Mouse (Mus musculus): ENCODE results near the gene Vps52. TPM values are rescaled to one million over a fixed set of nuclear protein-coding genes. Genes with fewer than 3 reads are reported as not detected.
A peak's percentile ranks its signal among the peaks of the same experiment; 100 is the strongest.

Gene Vps52
- total and polyA plus RNA-seq, 2 experiments, result 10.5 to 40.6 TPM

GRCm38 (mm10) chr17:33919351-33920281 is 36.0 kb upstream of the Vps52 start:
- under 1% methylated on average over 52 of the region's 52 CpGs for WGBS
- Histone ChIP-seq H3K4me1 (ENCODE audit: control insufficient read depth, insufficient read depth, low read length) (peaks cover 11% of the 10 kb centered on the region), H3K9ac (ENCODE audit: low read depth, low read length) (peak overlapping the region; percentile 85), H3K79me2 (ENCODE audit: control insufficient read depth, insufficient read depth, low read length) (no peaks in the 10 kb centered on the region; the same call in 1 of the 2 replicates), H3K36me3 (ENCODE audit: control insufficient read depth, insufficient read depth, low read length) (no peaks in the 10 kb centered on the region), H3K27me3 (ENCODE audit: control insufficient read depth, insufficient read depth, low read length) (no peaks in the 10 kb centered on the region), H3K4me3 (ENCODE audit: insufficient read depth, low read depth, low read length) (peak overlapping the region; percentile 84), H3K27ac (replicated peaks; ENCODE audit: insufficient read depth, low read depth, low read length) (peak overlapping the region; percentile 83)
- peak; percentile 95 for DNase-seq (ENCODE audit: extremely low read depth, low read depth, low spot score)
- TF ChIP-seq POLR2A (IDR thresholded peaks at IDR 0.05; ENCODE audit: extremely low read depth, insufficient read depth, low read length) (no peak), CTCF (IDR thresholded peaks at IDR 0.05; ENCODE audit: low read depth, low read length) (peak; percentile 30)

DNA sequence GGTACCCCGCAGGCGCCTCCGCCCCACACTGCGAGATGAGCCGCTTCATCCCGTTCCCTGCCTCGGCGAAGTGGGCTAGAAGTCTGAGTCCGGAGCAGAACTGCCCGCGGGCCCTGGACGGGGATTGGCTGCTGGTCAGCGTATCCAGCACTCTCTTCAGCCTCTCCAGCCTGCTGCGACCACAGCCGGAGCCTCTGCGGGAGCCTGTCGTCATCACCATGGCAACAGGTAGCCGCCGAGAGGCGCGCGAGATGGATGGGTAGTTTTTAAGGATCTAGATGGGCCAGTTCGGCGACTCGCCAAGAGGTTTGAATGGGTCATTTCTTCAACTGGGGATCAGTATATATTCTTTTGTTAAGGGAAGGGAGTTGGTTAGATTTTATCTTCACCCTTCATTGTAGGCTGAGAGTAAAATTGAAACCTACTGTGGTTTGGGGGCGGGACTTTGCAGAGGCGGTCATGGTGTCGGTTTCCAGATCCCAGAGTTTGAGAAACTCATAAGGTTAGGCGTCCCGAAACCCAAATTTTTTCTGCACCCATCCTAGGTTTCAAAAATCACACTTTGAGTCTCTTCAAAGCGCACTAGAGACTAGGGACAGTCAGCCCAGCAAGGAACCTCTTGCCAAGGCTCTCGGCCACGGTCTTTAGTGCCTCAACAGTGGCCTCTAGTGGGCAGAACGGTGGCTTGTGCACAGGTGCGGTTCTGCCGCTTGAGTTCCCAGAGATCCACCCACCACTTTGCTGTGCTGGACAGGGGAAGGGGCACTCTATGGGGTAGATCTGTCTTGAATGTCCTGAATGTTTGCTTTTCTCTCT is 35.1 kb upstream of the Vps52 start:
- Histone ChIP-seq H3K4me1 (ENCODE audit: control insufficient read depth, insufficient read depth, low read length) (peaks cover 11% of the 10 kb centered on the region), H3K4me3 (ENCODE audit: insufficient read depth, low read depth, low read length) (peak overlapping the region; percentile 84), H3K27ac (replicated peaks; ENCODE audit: insufficient read depth, low read depth, low read length) (peak overlapping the region; percentile 83), H3K36me3 (ENCODE audit: control insufficient read depth, insufficient read depth, low read length) (no peaks in the 10 kb centered on the region), H3K27me3 (ENCODE audit: control insufficient read depth, insufficient read depth, low read length) (no peaks in the 10 kb centered on the region), H3K9ac (ENCODE audit: low read depth, low read length) (peak overlapping the region; percentile 85), H3K79me2 (ENCODE audit: control insufficient read depth, insufficient read depth, low read length) (peaks cover 4% of the 10 kb centered on the region; the same call in 1 of the 2 replicates)
- 1% methylated on average over 36 of the region's 36 CpGs for WGBS
- peak; percentile 65 for DNase-seq (ENCODE audit: extremely low read depth, low read depth, low spot score)
- TF ChIP-seq CTCF (IDR thresholded peaks at IDR 0.05; ENCODE audit: low read depth, low read length) (peak; percentile 95), POLR2A (IDR thresholded peaks at IDR 0.05; ENCODE audit: extremely low read depth, insufficient read depth, low read length) (no peak)

- H3K27ac ChIP-seq (replicated peaks; ENCODE audit: insufficient read depth, low read depth, low read length), result no peak overlapping the region
- H3K79me2 ChIP-seq (ENCODE audit: control insufficient read depth, insufficient read depth, low read length), result peaks cover 9% of the 10 kb centered on the region; the same call in 1 of the 2 replicates
- TF ChIP-seq CTCF (IDR thresholded peaks at IDR 0.05; ENCODE audit: low read depth, low read length) (no peak), POLR2A (IDR thresholded peaks at IDR 0.05; ENCODE audit: extremely low read depth, insufficient read depth, low read length) (no peak)
- H3K4me1 ChIP-seq (ENCODE audit: control insufficient read depth, insufficient read depth, low read length), result peaks cover 11% of the 10 kb centered on the region
- no peak overlapping the region for H3K4me3 ChIP-seq (ENCODE audit: insufficient read depth, low read depth, low read length)
- no peak for DNase-seq (ENCODE audit: extremely low read depth, low read depth, low spot score)
- no peaks in the 10 kb centered on the region for H3K27me3 ChIP-seq (ENCODE audit: control insufficient read depth, insufficient read depth, low read length)
- no peaks in the 10 kb centered on the region for H3K36me3 ChIP-seq (ENCODE audit: control insufficient read depth, insufficient read depth, low read length)
- 86% methylated on average over 7 of the region's 7 CpGs for WGBS
- no peak overlapping the region for H3K9ac ChIP-seq (ENCODE audit: low read depth, low read length)
Measured at GRCm38 (mm10) chr17:33921361-33921760, 34.3 kb upstream of the Vps52 start.

GRCm38 (mm10) chr17:33924577-33925283 is 30.9 kb upstream of the Vps52 start:
- H3K36me3 ChIP-seq (ENCODE audit: control insufficient read depth, insufficient read depth, low read length), result 0 out of 2 replicates have a peak, but pooled peaks cover 2% of the 10 kb centered on the region
- H3K9ac ChIP-seq (ENCODE audit: low read depth, low read length), result no peak overlapping the region
- DNase-seq (ENCODE audit: extremely low read depth, low read depth, low spot score), result no peak
- no peaks in the 10 kb centered on the region for H3K27me3 ChIP-seq (ENCODE audit: control insufficient read depth, insufficient read depth, low read length)
- peak; percentile 59 for TF ChIP-seq CTCF (IDR thresholded peaks at IDR 0.05; ENCODE audit: low read depth, low read length)
- TF ChIP-seq POLR2A (IDR thresholded peaks at IDR 0.05; ENCODE audit: extremely low read depth, insufficient read depth, low read length), result no peak
- WGBS, result 93% methylated on average over 10 of the region's 10 CpGs
- H3K4me3 ChIP-seq (ENCODE audit: insufficient read depth, low read depth, low read length), result no peak overlapping the region
- H3K4me1 ChIP-seq (ENCODE audit: control insufficient read depth, insufficient read depth, low read length), result no peaks in the 10 kb centered on the region; the same call in none of the 2 replicates
- H3K27ac ChIP-seq (replicated peaks; ENCODE audit: insufficient read depth, low read depth, low read length), result no peak overlapping the region
- H3K79me2 ChIP-seq (ENCODE audit: control insufficient read depth, insufficient read depth, low read length), result peaks cover 11% of the 10 kb centered on the region; the same call in 1 of the 2 replicates

- Histone ChIP-seq H3K36me3 (ENCODE audit: control insufficient read depth, insufficient read depth, low read length) (0 out of 2 replicates have a peak, but pooled peaks cover 2% of the 10 kb centered on the region), H3K27ac (replicated peaks; ENCODE audit: insufficient read depth, low read depth, low read length) (no peak overlapping the region), H3K4me3 (ENCODE audit: insufficient read depth, low read depth, low read length) (no peak overlapping the region), H3K4me1 (ENCODE audit: control insufficient read depth, insufficient read depth, low read length) (no peaks in the 10 kb centered on the region; the same call in none of the 2 replicates), H3K79me2 (ENCODE audit: control insufficient read depth, insufficient read depth, low read length) (peaks cover 11% of the 10 kb centered on the region; the same call in 1 of the 2 replicates), H3K9ac (ENCODE audit: low read depth, low read length) (no peak overlapping the region), H3K27me3 (ENCODE audit: control insufficient read depth, insufficient read depth, low read length) (no peaks in the 10 kb centered on the region)
- DNase-seq (ENCODE audit: extremely low read depth, low read depth, low spot score), result no peak
- 93% methylated on average over 21 of the region's 21 CpGs for WGBS
- 0 out of 2 replicates have a peak, but pooled peaks have one; percentile 8 for TF ChIP-seq CTCF (IDR thresholded peaks at IDR 0.05; ENCODE audit: low read depth, low read length)
- no peak for TF ChIP-seq POLR2A (IDR thresholded peaks at IDR 0.05; ENCODE audit: extremely low read depth, insufficient read depth, low read length)
Measured at GRCm38 (mm10) chr17:33925406-33926116, 30.1 kb upstream of the Vps52 start.

Data from liver, adult 2 months (tissue).